8 mouse cellular contexts compared by ENCODE assay signal in genomic region chr9:83145591-83146445, GRCm38 (mm10). TPM values are rescaled to one million over a fixed set of nuclear protein-coding genes. Genes with fewer than 3 reads are reported as not detected.
DNase-seq lines count a peak whose midpoint lies in the region; ATAC-seq and TF ChIP-seq lines count a peak whose summit lies in the region.

No protein-coding gene starts in this region.

- no peak for TF ChIP-seq EP300 in lung, postnatal 0 days (IDR thresholded peaks at IDR 0.05)

- H3K4me1 ChIP-seq in hindbrain, embryonic 12.5 days: peaks cover 9% of the 10 kb centered on the region
- no peaks in the 10 kb centered on the region for H3K4me1 ChIP-seq in lung, postnatal 0 days (ENCODE audit: insufficient read depth, low read depth, low read length)

- peak; percentile 82 for ATAC-seq in hindbrain, embryonic 12.5 days (ENCODE audit: low FRiP score)
- ATAC-seq in lung, postnatal 0 days: peak; percentile 74

- H3K4me2 ChIP-seq in hindbrain, embryonic 12.5 days (replicated peaks): peak overlapping the region; percentile 92
- peak overlapping the region; percentile 90 for H3K4me2 ChIP-seq in lung, postnatal 0 days (replicated peaks; ENCODE audit: low read depth, low read length)

- H3K4me3 ChIP-seq in hindbrain, embryonic 12.5 days: peak overlapping the region; percentile 62
- H3K4me3 ChIP-seq in lung, postnatal 0 days (ENCODE audit: low read depth, low read length): peak overlapping the region; percentile 45

- peaks cover 2% of the 10 kb centered on the region; the same call in 1 of the 2 replicates for H3K9me3 ChIP-seq in hindbrain, embryonic 12.5 days (replicated peaks)
- H3K9me3 ChIP-seq in lung, postnatal 0 days (ENCODE audit: low read length): no peaks in the 10 kb centered on the region

- 0 out of 2 replicates have a peak overlapping the region, but pooled peaks have one; percentile 46 for H3K27ac ChIP-seq in hindbrain, embryonic 12.5 days
- no peak overlapping the region for H3K27ac ChIP-seq in lung, postnatal 0 days (ENCODE audit: low read length)

- H3K36me3 ChIP-seq in hindbrain, embryonic 12.5 days: no peaks in the 10 kb centered on the region
- no peaks in the 10 kb centered on the region for H3K36me3 ChIP-seq in lung, postnatal 0 days (ENCODE audit: insufficient read depth, low read length)

- DNase-seq in Muller cell, postnatal 12 days (ENCODE audit: inconsistent ontology term): peak; percentile 81
- DNase-seq in cerebellum, adult 9-11 months: peak; percentile 80
- DNase-seq in frontal cortex, postnatal 14 days (ENCODE audit: low spot score in 2 of 2): peak; percentile 72 to 74
- peak; percentile 79 to 87 for DNase-seq in layer of hippocampus, postnatal 14 days (ENCODE audit: low spot score in 2 of 2)
- peak; percentile 48 for DNase-seq in lung, postnatal 0 days (ENCODE audit: low spot score)
- DNase-seq in retina, adult 2 months (ENCODE audit: low read depth, low spot score): peak; percentile 11
- peak; percentile 63 for DNase-seq in urinary bladder, postnatal 14 days (ENCODE audit: low spot score)

- no peaks in the 10 kb centered on the region for H3K27me3 ChIP-seq in hindbrain, embryonic 12.5 days
- H3K27me3 ChIP-seq in lung, postnatal 0 days (replicated peaks; ENCODE audit: insufficient read depth, low read length): no peaks in the 10 kb centered on the region

- 3% methylated on average over 53 of the region's 53 CpGs for WGBS in hindbrain, embryonic 12.5 days
- WGBS in lung, postnatal 0 days: 3% methylated on average over 53 of the region's 53 CpGs

- no peak for TF ChIP-seq CTCF in lung, postnatal 0 days (IDR thresholded peaks at IDR 0.05)

- H3K9ac ChIP-seq in hindbrain, embryonic 12.5 days: peak overlapping the region; percentile 55
- no peak overlapping the region for H3K9ac ChIP-seq in lung, postnatal 0 days (replicated peaks; ENCODE audit: low read depth)

RNA-seq across cellular contexts. Expression of gene Hmgn3, which starts 0.7 kb away (rescaled TPM):
- 141 and 143 TPM in 2 replicates for polyA plus RNA-seq in hindbrain, embryonic 12.5 days (2016; fragmentation: Nextera tagmentation; extraction: Ambion mirVana)
- total RNA-seq in layer of hippocampus, postnatal 14 days (2021): 100 to 1,000 TPM; 108 to 116 TPM
- 32.7 and 36.9 TPM in 2 replicates for polyA plus RNA-seq in lung, postnatal 0 days (2015; fragmentation: Nextera tagmentation; extraction: Ambion mirVana)

Comparison
In these comparisons a context has a peak if more than half of its experiments do, and no peak if none do; other contexts are left out.
1. DNase-seq: peak in every context shown above with its lines; median percentile 83 in layer of hippocampus, postnatal 14 days; 81 in Muller cell, postnatal 12 days; 80 in cerebellum, adult 9-11 months; 73 in frontal cortex, postnatal 14 days; 63 in urinary bladder, postnatal 14 days; 48 in lung, postnatal 0 days; 11 in retina, adult 2 months.